Mouse (Mus musculus): Measurements from ENCODE around the gene Hsdl1.

GRCm38 (mm10) chr8:119620848-119621465 is 46.0 kb upstream of the Hsdl1 start:
- TF ChIP-seq CTCF (IDR thresholded peaks at IDR 0.05; ENCODE audit: control insufficient read depth, insufficient read depth, insufficient read length) (no peak), MAX (IDR thresholded peaks at IDR 0.05) (no peak), MYOG (IDR thresholded peaks at IDR 0.05; ENCODE audit: control insufficient read depth, extremely low read depth, insufficient read length) (no peak), CEBPB (IDR thresholded peaks at IDR 0.05; ENCODE audit: low read depth) (no peak), USF1 (IDR thresholded peaks at IDR 0.05; ENCODE audit: low read depth) (no peak), MYOD1 (IDR thresholded peaks at IDR 0.05; ENCODE audit: control insufficient read depth, insufficient read length, low read depth) (no peak)
